Mouse (Mus musculus): ENCODE data around the gene Col16a1. TPM values are rescaled to one million over a fixed set of nuclear protein-coding genes. Genes with fewer than 3 reads are reported as not detected.
A peak's percentile ranks its signal among the peaks of the same experiment; 100 is the strongest.

Col16a1 gene
- polyA plus RNA-seq, 1 experiment from 2014 or later = 57.4 TPM

DNA sequence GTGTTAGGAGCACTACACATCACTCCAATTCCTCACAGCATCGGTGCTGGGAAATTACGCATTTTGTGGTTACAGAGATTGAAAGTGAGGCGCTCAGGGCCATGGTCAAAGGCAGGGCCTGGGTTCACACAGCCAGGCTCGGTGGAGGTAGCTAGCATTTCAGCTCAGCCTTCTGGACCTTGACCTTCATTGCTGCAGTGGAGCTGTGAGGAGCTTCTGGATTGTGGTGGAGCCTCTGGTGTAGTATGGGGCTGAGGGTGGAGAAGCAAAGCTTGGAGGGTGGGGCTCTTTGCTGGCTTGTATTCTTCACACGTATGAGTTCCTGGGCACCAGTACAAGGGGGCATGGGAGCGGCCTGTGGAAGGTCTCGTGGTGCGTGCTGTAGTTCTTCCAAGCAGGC, 24.7 kb upstream of the Col16a1 start:
- WGBS = 79% methylated on average over 8 of the region's 8 CpGs
- Histone ChIP-seq H3K4me2 (no peak overlapping the region), H3K4me1 (0 out of 2 replicates have a peak, but pooled peaks cover 1% of the 10 kb centered on the region), H3K27me3 (0 out of 2 replicates have a peak, but pooled peaks cover 13% of the 10 kb centered on the region), H3K4me3 (replicated peaks) (no peak overlapping the region), H3K27ac (no peak overlapping the region), H3K9me3 (replicated peaks) (no peaks in the 10 kb centered on the region), H3K36me3 (no peaks in the 10 kb centered on the region), H3K9ac (no peak overlapping the region)
- no peak for ATAC-seq (replicated peaks; ENCODE audit: low FRiP score)

DNA sequence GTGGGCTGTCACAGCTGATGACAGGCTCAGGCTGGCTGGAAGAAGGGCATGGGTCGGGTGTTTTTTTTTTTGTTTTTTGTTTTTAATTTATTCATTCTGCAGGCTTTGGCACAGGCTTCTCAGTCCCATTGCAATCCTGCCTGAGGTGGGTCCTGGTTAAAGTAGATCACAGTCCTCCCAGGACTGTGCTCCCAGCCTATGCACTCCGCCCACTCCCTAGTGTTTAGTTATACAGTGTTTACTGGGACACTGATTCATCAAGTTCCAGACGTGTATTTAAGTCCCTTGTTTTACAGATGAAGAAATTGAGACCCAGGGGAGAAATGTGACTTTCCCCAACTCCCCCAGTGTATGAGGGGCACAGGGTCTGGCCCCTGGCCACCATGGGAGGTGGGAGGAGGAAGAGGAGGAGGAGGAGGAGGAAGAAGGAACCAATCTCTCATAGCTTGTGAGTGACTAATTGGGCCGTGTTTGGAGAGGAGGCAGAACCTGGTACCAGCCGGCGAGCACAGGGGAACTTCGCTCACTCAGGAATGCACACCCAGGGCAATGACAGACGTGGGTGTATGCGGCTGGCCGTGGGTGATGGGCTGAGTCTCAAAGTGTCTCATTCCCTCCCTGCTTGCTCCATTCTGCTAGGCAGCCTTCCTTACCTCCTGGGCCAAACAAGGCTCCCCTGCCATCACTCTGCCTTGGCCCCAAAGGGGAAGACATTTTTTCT, 24.0 kb upstream of the Col16a1 start:
- H3K4me3 ChIP-seq (replicated peaks) = no peak overlapping the region
- H3K9ac ChIP-seq = no peak overlapping the region
- H3K27ac ChIP-seq = no peak overlapping the region
- ATAC-seq (replicated peaks; ENCODE audit: low FRiP score) = no peak
- H3K36me3 ChIP-seq = no peaks in the 10 kb centered on the region
- 71% methylated on average over 10 of the region's 10 CpGs for WGBS
- no peak overlapping the region for H3K4me2 ChIP-seq
- H3K4me1 ChIP-seq = 0 out of 2 replicates have a peak, but pooled peaks cover 6% of the 10 kb centered on the region
- H3K9me3 ChIP-seq (replicated peaks) = no peaks in the 10 kb centered on the region
- 0 out of 2 replicates have a peak, but pooled peaks cover 10% of the 10 kb centered on the region for H3K27me3 ChIP-seq

DNA sequence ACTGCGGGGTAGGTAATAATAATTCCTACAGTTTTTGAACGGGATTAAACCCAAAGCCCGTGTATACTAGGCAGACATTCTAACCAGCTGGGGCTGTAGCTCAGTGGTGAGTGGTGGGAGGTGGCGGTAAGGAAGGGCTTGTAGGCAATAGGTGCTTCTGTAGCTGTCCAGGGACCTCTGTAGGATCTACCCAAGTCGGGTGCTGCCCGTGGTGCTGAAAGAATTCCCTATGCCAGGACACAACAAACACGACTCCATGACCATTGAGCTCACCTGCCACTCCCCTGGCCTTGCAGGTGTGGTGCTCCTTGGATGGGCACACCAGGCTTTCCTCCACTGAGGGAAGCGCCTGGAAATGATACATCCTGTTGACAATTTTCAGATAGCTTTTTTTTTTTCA, 22.1 kb upstream of the Col16a1 start:
- WGBS = 37% methylated on average over 8 of the region's 8 CpGs
- Histone ChIP-seq H3K9me3 (replicated peaks) (no peaks in the 10 kb centered on the region), H3K4me3 (replicated peaks) (no peak overlapping the region), H3K9ac (no peak overlapping the region), H3K4me1 (0 out of 2 replicates have a peak, but pooled peaks cover 6% of the 10 kb centered on the region), H3K27ac (no peak overlapping the region), H3K36me3 (no peaks in the 10 kb centered on the region), H3K27me3 (0 out of 2 replicates have a peak, but pooled peaks cover 4% of the 10 kb centered on the region), H3K4me2 (no peak overlapping the region)
- no peak for ATAC-seq (replicated peaks; ENCODE audit: low FRiP score)

DNA sequence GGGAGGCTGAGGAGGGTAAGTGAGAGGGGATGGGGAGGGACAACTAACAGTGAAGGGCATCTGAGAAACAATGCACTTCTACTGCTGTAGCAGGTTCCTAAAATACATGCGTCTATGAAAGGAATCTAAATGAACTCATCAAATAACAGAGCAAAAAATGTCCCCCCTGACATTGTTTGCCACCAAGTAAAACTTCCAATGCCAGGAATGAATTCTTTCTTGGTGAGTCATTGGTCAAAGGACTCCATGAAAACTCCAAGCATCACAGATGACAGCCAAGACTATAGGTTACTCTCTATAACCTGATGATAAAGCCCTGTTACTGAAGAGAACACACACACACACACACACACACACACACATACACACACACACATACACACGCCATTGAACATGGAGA, 16.5 kb upstream of the Col16a1 start:
- Histone ChIP-seq H3K27ac (no peak overlapping the region), H3K4me3 (replicated peaks) (no peak overlapping the region), H3K9me3 (replicated peaks) (no peaks in the 10 kb centered on the region), H3K36me3 (no peaks in the 10 kb centered on the region), H3K4me1 (peaks cover 10% of the 10 kb centered on the region), H3K4me2 (no peak overlapping the region), H3K9ac (no peak overlapping the region), H3K27me3 (peaks cover 32% of the 10 kb centered on the region)
- no peak for ATAC-seq (replicated peaks; ENCODE audit: low FRiP score)
- 83% methylated on average over 2 of the region's 2 CpGs for WGBS

DNA sequence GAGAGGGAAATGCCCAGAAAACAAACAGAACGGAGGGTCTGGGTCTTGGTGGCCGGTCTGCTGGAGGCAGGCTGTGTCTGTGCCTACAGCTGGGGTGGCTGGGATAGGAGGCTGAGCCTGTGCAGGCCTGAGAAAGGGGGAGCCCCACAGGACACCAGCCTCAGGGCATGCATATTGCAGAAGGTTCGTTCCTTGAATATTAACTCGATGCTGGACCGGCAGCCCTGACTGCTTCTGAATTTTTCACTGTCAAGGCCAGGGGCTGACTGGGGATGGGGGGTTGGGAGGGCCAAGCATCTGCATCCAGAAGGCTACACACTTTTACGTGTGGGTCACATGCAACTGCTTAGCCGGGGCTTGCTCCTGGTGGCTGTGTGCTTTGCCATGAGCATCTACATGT, 14.1 kb upstream of the Col16a1 start:
- Histone ChIP-seq H3K9me3 (replicated peaks) (no peaks in the 10 kb centered on the region), H3K4me1 (peaks cover 18% of the 10 kb centered on the region), H3K4me3 (replicated peaks) (no peak overlapping the region), H3K36me3 (no peaks in the 10 kb centered on the region), H3K9ac (no peak overlapping the region), H3K4me2 (no peak overlapping the region), H3K27me3 (peaks cover 31% of the 10 kb centered on the region), H3K27ac (no peak overlapping the region)
- 69% methylated on average over 7 of the region's 7 CpGs for WGBS
- ATAC-seq (replicated peaks; ENCODE audit: low FRiP score) = no peak

DNA sequence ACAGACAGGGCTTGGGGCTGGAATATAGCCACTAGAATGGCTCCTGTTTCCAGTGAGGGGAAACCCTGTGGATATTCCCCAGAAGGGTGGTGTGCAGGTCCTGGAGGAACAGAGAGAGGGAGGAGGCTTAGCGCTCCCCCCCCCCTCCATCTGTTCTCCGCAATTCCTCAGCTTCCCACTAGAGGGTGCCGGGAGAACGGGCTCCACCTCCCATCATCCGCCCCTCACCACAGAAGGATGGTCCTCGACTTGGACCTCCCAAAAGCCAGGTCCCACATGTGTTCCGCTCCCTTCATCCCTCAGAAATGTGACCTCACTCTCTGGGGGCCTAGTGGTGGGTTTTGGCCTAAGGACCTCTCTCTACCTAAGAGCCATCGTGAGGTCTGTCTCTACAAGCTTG, 11.5 kb upstream of the Col16a1 start:
- Histone ChIP-seq H3K27me3 (peaks cover 34% of the 10 kb centered on the region), H3K9me3 (replicated peaks) (no peaks in the 10 kb centered on the region), H3K4me3 (replicated peaks) (0 out of 2 replicates have a peak overlapping the region, but pooled peaks have one; percentile 23), H3K27ac (peak overlapping the region; percentile 83), H3K9ac (no peak overlapping the region), H3K4me1 (peaks cover 18% of the 10 kb centered on the region), H3K36me3 (no peaks in the 10 kb centered on the region), H3K4me2 (peak overlapping the region; percentile 52)
- ATAC-seq (replicated peaks; ENCODE audit: low FRiP score) = peak; percentile 54
- WGBS = 7% methylated on average over 8 of the region's 8 CpGs

DNA sequence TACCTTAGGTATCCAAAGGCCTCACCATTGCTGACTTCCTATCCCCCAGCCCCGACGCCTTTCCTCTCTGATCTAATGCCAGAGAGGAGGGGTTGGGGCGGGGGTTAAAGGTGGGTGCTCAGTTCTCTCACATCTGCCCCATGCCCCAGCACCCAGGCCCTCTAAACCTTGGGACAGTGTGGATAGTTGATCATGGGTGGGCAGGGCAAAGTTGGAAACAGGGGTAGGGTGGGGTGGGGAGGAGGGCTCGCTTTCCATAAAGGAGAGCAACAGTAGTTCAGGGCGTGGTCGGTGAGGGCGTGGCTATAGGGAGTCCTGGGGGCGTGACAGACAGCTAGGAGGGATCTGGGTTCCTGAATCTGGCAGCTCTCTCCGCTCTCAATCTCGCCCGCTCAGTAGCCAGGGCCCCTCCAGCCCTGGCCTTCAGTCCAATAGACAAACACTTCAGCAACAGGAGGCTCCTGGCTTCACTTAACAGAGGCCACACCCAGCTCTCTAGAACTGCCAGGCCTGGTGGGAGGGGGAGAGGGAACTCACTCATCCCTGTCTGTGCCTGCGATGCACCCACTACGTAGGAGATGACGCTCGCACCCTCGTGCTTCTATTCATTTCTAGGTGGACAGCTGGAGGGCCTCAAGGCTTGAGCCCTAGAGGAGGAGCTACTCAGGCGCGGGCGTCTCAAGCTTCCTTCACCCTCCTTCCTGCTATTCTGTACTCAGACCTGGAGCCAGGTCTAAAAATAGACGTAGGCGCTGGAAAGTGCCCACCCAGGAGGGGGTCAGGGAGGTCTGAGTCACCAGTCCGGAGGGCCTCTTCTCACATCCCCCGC, 10.9 kb upstream of the Col16a1 start:
- peak overlapping the region; percentile 23; the same call in 1 of the 2 replicates for H3K9ac ChIP-seq
- peaks cover 37% of the 10 kb centered on the region for H3K27me3 ChIP-seq
- ATAC-seq (replicated peaks; ENCODE audit: low FRiP score) = peak; percentile 88
- 4% methylated on average over 23 of the region's 23 CpGs for WGBS
- H3K27ac ChIP-seq = peak overlapping the region; percentile 83
- no peaks in the 10 kb centered on the region for H3K36me3 ChIP-seq
- no peaks in the 10 kb centered on the region for H3K9me3 ChIP-seq (replicated peaks)
- H3K4me3 ChIP-seq (replicated peaks) = peak overlapping the region; percentile 23
- peaks cover 18% of the 10 kb centered on the region for H3K4me1 ChIP-seq
- peak overlapping the region; percentile 52 for H3K4me2 ChIP-seq

DNA sequence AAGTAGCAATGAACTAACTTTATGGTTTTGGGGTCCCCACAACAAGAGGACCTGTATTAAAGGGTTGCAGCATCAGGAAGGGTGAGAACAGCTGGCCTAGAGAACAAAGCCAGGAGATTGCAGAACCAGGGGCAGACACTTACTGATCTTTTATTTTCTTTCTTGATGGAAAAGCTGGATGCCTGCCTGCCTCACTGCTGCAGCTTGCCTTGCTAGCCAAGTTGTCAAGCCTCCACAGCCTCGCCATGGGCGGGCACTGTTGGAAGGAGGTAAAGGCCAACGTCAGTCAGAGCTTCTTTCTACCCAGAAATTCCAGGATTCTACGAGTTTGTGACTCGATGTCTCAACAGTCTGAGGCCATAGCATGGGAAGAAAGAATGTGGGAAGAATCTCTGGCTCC, 8.3 kb upstream of the Col16a1 start:
- Histone ChIP-seq H3K4me3 (replicated peaks) (no peak overlapping the region), H3K27ac (no peak overlapping the region), H3K27me3 (peaks cover 24% of the 10 kb centered on the region), H3K4me1 (peaks cover 24% of the 10 kb centered on the region), H3K9me3 (replicated peaks) (no peaks in the 10 kb centered on the region), H3K36me3 (no peaks in the 10 kb centered on the region), H3K4me2 (no peak overlapping the region), H3K9ac (no peak overlapping the region)
- whole genome bisulfite sequencing = 55% methylated on average over 5 of the region's 5 CpGs
- no peak for ATAC-seq (replicated peaks; ENCODE audit: low FRiP score)

DNA sequence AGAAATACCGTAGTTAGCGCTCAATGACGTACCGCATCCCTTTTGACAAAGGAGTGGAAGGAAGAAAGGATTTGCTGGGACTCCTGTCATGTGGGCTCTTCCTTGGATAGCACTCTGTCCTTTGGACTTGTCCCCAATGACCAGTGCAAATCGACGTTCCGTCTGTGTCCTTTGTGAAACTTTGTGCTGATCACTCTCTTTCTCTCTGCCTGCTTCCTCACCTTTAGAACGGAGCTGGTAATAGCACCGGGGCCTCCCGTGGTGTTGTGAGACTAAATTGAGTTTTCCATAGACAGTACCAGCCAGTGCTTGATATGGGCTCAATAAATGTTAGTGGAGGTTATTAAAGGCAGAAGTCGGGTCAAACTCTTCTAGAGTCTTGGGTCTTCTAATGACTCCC, 6.6 kb upstream of the Col16a1 start:
- H3K36me3 ChIP-seq = no peaks in the 10 kb centered on the region
- peaks cover 11% of the 10 kb centered on the region for H3K27me3 ChIP-seq

DNA sequence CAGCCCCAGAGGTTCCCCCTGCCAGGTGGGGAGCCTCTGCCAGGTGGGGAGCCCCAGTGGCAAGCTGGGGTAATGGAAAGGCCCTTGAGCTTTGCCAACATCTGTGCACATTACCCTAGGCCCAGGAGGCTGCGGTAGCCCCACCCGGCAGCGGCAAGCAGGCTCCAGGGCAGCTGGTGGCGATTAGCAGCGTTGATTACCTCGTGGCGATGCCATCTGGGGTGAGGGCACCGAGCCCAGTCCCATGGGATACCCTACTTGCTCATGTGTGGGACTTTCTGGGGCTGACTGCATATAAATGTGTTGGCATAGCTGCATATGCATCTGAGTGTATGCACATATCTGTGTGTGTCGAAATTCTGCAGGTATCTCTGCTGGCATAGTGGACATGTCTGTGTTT, 3.4 kb upstream of the Col16a1 start:
- H3K27ac ChIP-seq = no peak overlapping the region
- WGBS = 86% methylated on average over 9 of the region's 9 CpGs
- peaks cover 46% of the 10 kb centered on the region for H3K4me1 ChIP-seq
- no peak for ATAC-seq (replicated peaks; ENCODE audit: low FRiP score)
- no peaks in the 10 kb centered on the region for H3K36me3 ChIP-seq
- no peak overlapping the region for H3K9ac ChIP-seq
- H3K4me2 ChIP-seq = no peak overlapping the region
- H3K27me3 ChIP-seq = peaks cover 28% of the 10 kb centered on the region
- no peak overlapping the region for H3K4me3 ChIP-seq (replicated peaks)
- no peaks in the 10 kb centered on the region for H3K9me3 ChIP-seq (replicated peaks)

More for the DNA sequence above, 6.6 kb upstream of the Col16a1 start:
- no peak for ATAC-seq (replicated peaks; ENCODE audit: low FRiP score)
- Histone ChIP-seq H3K4me2 (no peak overlapping the region), H3K4me3 (replicated peaks) (no peak overlapping the region), H3K9me3 (replicated peaks) (no peaks in the 10 kb centered on the region), H3K4me1 (peaks cover 31% of the 10 kb centered on the region), H3K9ac (no peak overlapping the region), H3K27ac (no peak overlapping the region)
- 86% methylated on average over 11 of the region's 11 CpGs for WGBS

DNA sequence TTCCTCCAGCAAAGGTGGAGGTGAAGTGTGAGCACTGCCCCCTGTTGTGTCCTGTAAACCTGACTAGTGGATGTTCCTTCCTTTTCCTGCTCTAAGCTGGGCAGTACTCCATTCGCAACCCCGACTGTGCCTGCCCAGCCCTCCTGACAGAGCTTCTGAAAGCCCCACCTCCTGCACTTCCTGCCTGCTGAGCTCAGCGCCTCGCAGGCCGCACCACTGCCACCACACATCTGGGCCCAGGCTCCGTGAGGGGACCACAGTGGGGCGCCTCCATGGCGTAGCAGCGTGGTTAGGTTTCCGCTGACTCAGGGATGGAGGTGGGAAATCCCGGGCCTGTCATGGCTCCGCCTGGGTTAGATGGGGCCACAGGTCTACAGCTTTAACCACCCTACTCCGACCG, 2.0 kb upstream of the Col16a1 start:
- Histone ChIP-seq H3K4me3 (replicated peaks) (no peak overlapping the region), H3K27me3 (peaks cover 24% of the 10 kb centered on the region), H3K27ac (peak overlapping the region; percentile 94), H3K4me2 (peak overlapping the region; percentile 12; the same call in 1 of the 2 replicates), H3K36me3 (no peaks in the 10 kb centered on the region), H3K9ac (no peak overlapping the region), H3K9me3 (replicated peaks) (no peaks in the 10 kb centered on the region), H3K4me1 (peaks cover 60% of the 10 kb centered on the region)
- WGBS = 19% methylated on average over 14 of the region's 14 CpGs
- no peak for ATAC-seq (replicated peaks; ENCODE audit: low FRiP score)

DNA sequence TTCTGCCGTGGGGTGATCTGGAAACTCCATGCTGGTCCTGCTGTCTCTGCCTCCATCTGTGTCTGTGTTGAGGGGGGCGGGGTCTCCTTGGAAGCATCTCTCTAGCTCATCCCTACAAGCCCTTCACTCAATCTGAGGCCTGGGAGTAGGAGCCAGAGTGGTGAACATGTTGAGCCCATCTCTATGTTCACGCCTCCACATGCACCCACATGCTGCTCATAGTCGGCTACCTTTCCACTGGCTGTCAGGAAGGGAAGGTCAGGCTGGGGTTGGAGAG, 501 bp downstream of the Col16a1 start:
- ATAC-seq (replicated peaks; ENCODE audit: low FRiP score) = no peak
- Histone ChIP-seq H3K36me3 (no peaks in the 10 kb centered on the region), H3K9me3 (replicated peaks) (no peaks in the 10 kb centered on the region; the same call in 1 of the 2 replicates), H3K27me3 (peaks cover 22% of the 10 kb centered on the region), H3K4me2 (peak overlapping the region; percentile 77), H3K9ac (peak overlapping the region; percentile 58), H3K27ac (peak overlapping the region; percentile 94), H3K4me3 (replicated peaks) (peak overlapping the region; percentile 50), H3K4me1 (peaks cover 61% of the 10 kb centered on the region)
- 40% methylated on average over 4 of the region's 4 CpGs for WGBS
